Mouse (Mus musculus) midbrain, postnatal 0 days (tissue): Measurements from ENCODE around the gene Nbdy. TPM values are rescaled to one million over a fixed set of nuclear protein-coding genes. Genes with fewer than 3 reads are reported as not detected.

Experiments used
- ATAC-seq: fragments of 200-750 bp; cut with Nextera tagmentation; 2 replicates; pipeline ENCODE4 v1.8.0; 2017; ENCODE audit warnings: moderate number of reproducible peaks, mild to moderate bottlenecking, moderate TSS enrichment, moderate library complexity; ENCODE audit not compliant: low FRiP score
- DNase-seq: peaks from one replicate; pipeline ENCODE4 v3.0.0-alpha.2; 2015; ENCODE audit warnings: low spot score
- H3K27ac ChIP-seq: fragments of 300-500 bp; sonication (generic); 2 replicates; pipeline ENCODE4 v1.5.1; 2014; ENCODE audit warnings: low read depth, mild to moderate bottlenecking, low read length, mixed read lengths
- H3K27me3 ChIP-seq: fragments of 300-500 bp; sonication (generic); 2 replicates; pipeline ENCODE4 v1.6.1; 2014; ENCODE audit warnings: low read length, control low read depth, mixed read lengths; ENCODE audit not compliant: insufficient read depth
- H3K36me3 ChIP-seq: fragments of 300-500 bp; sonication (generic); 2 replicates; pipeline ENCODE4 v1.6.1; 2014; ENCODE audit warnings: low read length, control low read depth, mixed read lengths; ENCODE audit not compliant: insufficient read depth
- H3K4me1 ChIP-seq: fragments of 300-500 bp; sonication (generic); 2 replicates; pipeline ENCODE4 v1.6.1; 2014; ENCODE audit warnings: mild to moderate bottlenecking, control low read depth, antibody characterized with exemption, low read length, mixed read lengths; ENCODE audit not compliant: insufficient read depth
- H3K4me2 ChIP-seq: fragments of 300-500 bp; sonication (generic); 2 replicates; pipeline ENCODE4 v1.6.1; 2014; ENCODE audit warnings: low read depth, mild to moderate bottlenecking, low read length, mixed read lengths; ENCODE audit not compliant: poor library complexity, severe bottlenecking
- H3K4me3 ChIP-seq: fragments of 300-500 bp; sonication (generic); 2 replicates; pipeline ENCODE4 v1.5.1; 2014; ENCODE audit warnings: low read depth, mild to moderate bottlenecking, low read length, moderate library complexity
- H3K9ac ChIP-seq: fragments of 300-500 bp; sonication (generic); replicated peaks from 2 replicates; pipeline ENCODE4 v1.6.1; 2014; ENCODE audit warnings: mild to moderate bottlenecking, low read length, moderate library complexity, mixed read lengths; ENCODE audit not compliant: poor library complexity, severe bottlenecking
- H3K9me3 ChIP-seq: fragments of 300-500 bp; sonication (generic); 2 replicates; pipeline ENCODE4 v1.6.1; 2016; ENCODE audit warnings: low read length, control low read depth
- CTCF ChIP-seq: IDR thresholded peaks from 2 replicates; pipeline ENCODE4 v1.5.1; 2016; ENCODE audit warnings: antibody characterized with exemption, mild to moderate bottlenecking
- WGBS: fragments of 180-500 bp; shearing (Covaris S2); extraction: QIAGEN DNeasy Blood & Tissue Kit; methylation state at CpG from one replicate; pipeline ENCODE4 v1.1.7; 2014; 5-methylcytosine and 5-hydroxymethylcytosine counted together
- polyA plus RNA-seq: library from polyadenylated mRNA; unstranded; fragments of >200 nt; fragmentation: Nextera tagmentation; extraction: Ambion mirVana; gene quantifications from 2 replicates; pipeline ENCODE4 v1.2.1, GENCODE M21; 2015
- total RNA-seq: library from RNA; depleted of rRNA; stranded (reverse); fragments of >200 nt; gene quantifications from 2 replicates; pipeline ENCODE4 v1.2.3, GENCODE M21; 2014; rRNA removed

The Nbdy gene
- total and polyA plus RNA-seq, 2 experiments from 2014 or later, result 89.6 to 201 TPM

DNA sequence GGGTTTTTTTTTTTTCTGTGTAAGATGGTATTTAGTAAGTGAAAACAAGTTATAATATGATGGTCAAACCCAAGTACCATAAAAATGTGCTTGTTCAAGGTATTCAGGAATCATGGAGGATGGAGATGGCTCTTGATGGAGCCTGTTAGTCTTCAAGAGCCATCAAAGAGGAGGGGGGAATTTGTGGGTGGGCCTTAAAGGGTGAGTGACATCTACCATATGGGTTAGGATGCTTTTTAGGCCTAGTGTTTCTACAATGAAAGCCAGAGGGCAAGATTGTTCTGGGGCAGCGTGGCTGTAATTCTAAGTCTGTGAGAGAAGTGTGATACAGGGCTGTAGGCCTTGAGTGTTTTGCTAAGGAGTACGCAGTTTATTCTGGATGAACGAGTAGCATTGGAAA is 1.0 kb downstream of the Nbdy start:
- no peaks in the 10 kb centered on the region for H3K4me1 ChIP-seq
- H3K4me3 ChIP-seq, result peak overlapping the region; percentile 51
- DNase-seq, result peak; percentile 54
- H3K27me3 ChIP-seq, result no peaks in the 10 kb centered on the region
- no peaks in the 10 kb centered on the region for H3K36me3 ChIP-seq
- no peak for ATAC-seq
- whole genome bisulfite sequencing, result 27% methylated on average over 3 of the region's 3 CpGs
- H3K9ac ChIP-seq, result no peak overlapping the region
- H3K4me2 ChIP-seq, result peak overlapping the region; percentile 49
- TF ChIP-seq CTCF, result no peak
- H3K9me3 ChIP-seq, result no peaks in the 10 kb centered on the region
- peak overlapping the region; percentile 51 for H3K27ac ChIP-seq

- DNase-seq (no peak), ATAC-seq (no peak)
- no peaks in the 10 kb centered on the region for H3K36me3 ChIP-seq
- no peak overlapping the region for H3K4me2 ChIP-seq
- H3K4me1 ChIP-seq, result no peaks in the 10 kb centered on the region
- H3K9me3 ChIP-seq, result no peaks in the 10 kb centered on the region
- no peaks in the 10 kb centered on the region for H3K27me3 ChIP-seq
- 78% methylated on average over 4 of the region's 4 CpGs for WGBS
- no peak for TF ChIP-seq CTCF
- no peak overlapping the region for H3K9ac ChIP-seq
- no peak overlapping the region for H3K4me3 ChIP-seq
- no peak overlapping the region for H3K27ac ChIP-seq
Observed at GRCm38 (mm10) chrX:153735697-153736096, 12.3 kb downstream of the Nbdy start.

DNA sequence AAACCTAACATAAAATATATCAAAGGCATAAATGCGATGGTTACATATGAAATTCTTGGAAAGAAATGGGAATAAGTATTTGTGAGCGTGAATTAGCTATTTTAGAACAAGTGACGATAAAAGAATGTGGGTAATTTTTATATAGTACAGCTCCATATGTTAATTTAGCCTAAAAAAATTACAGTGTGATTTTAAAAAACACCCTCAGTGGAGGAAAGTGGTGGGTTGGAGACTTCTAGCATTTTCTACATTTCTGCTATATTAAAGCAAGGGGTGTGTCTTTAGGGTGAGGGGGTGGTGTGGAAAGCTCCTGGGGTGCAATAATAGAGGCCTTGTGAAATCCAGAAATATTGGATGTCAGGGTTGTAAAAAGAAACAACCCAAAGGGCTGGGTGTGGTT is 19.1 kb downstream of the Nbdy start:
- no peak overlapping the region for H3K4me3 ChIP-seq
- H3K36me3 ChIP-seq, result no peaks in the 10 kb centered on the region
- H3K4me2 ChIP-seq, result no peak overlapping the region
- no peak overlapping the region for H3K9ac ChIP-seq
- ATAC-seq (no peak), DNase-seq (no peak)
- H3K9me3 ChIP-seq, result no peaks in the 10 kb centered on the region
- TF ChIP-seq CTCF, result no peak
- no peaks in the 10 kb centered on the region for H3K27me3 ChIP-seq
- H3K4me1 ChIP-seq, result no peaks in the 10 kb centered on the region
- 81% methylated on average over 3 of the region's 3 CpGs for WGBS
- H3K27ac ChIP-seq, result no peak overlapping the region

GRCm38 (mm10) chrX:153749230-153749629 is 25.8 kb downstream of the Nbdy start:
- no peak overlapping the region for H3K4me3 ChIP-seq
- H3K9me3 ChIP-seq, result no peaks in the 10 kb centered on the region
- no peaks in the 10 kb centered on the region for H3K27me3 ChIP-seq
- no peak overlapping the region for H3K27ac ChIP-seq
- H3K4me1 ChIP-seq, result no peaks in the 10 kb centered on the region
- no peaks in the 10 kb centered on the region for H3K36me3 ChIP-seq
- no peak overlapping the region for H3K9ac ChIP-seq
- 50% methylated on average over 2 of the region's 2 CpGs for WGBS
- H3K4me2 ChIP-seq, result no peak overlapping the region
- DNase-seq, result no peak
- no peak for ATAC-seq
- peak; percentile 60 for TF ChIP-seq CTCF

Other genes with a start within 250 kb of the Nbdy start
- gene Ubqln2, start 225.4 kb upstream of the Nbdy start, total RNA-seq, result 122 and 142 TPM in 2 replicates
- gene Ubqln2, start 225.4 kb upstream of the Nbdy start, polyA plus RNA-seq, result 51.6 and 56.0 TPM in 2 replicates
- not detected in 2 replicates for gene Cypt3, start 165.0 kb upstream of the Nbdy start, total RNA-seq
- not detected in 2 replicates for gene Cypt3, start 165.0 kb upstream of the Nbdy start, polyA plus RNA-seq
- 5.8 and 6.3 TPM in 2 replicates for gene Kctd12b, start 27.2 kb upstream of the Nbdy start, total RNA-seq
- gene Kctd12b, start 27.2 kb upstream of the Nbdy start, polyA plus RNA-seq, result 2.7 and 3.6 TPM in 2 replicates
- gene Spin2c, start 108.6 kb downstream of the Nbdy start, total RNA-seq, result 14.3 and 23.4 TPM in 2 replicates
- gene Spin2c, start 108.6 kb downstream of the Nbdy start, polyA plus RNA-seq, result 33.0 and 33.4 TPM in 2 replicates